ENCODE assay signal across 4 mouse cellular contexts in the genomic region with DNA sequence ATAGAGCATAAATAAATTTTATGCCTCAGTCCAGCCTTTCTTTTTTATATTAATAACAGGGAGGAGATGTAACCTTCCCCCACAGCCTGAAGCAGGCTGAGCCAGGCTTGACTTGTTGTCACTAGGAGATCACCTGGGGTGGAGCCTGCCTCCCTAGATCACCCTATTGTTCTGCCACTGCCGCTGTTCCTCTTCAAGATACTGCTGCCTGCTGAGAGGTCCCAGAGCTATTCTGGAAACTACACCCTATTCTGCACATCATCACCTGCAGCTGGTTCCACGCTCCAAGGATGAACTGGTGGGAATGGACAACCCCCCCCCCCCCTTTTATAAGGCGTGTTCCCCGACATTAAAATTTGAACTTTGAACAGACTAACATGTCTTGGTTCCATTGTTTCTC. TPM values are rescaled to one million over a fixed set of nuclear protein-coding genes. Genes with fewer than 3 reads are reported as not detected.
DNase-seq lines count a peak whose midpoint lies in the region; TF ChIP-seq lines count a peak whose summit lies in the region.
"Not testable (repeated sequence)": the region's sequence is repeated elsewhere in the genome, so short reads cannot be mapped to it uniquely, and the experiment has no call there.

No protein-coding gene starts in this region.

- H3K4me1 ChIP-seq in ES-Bruce4 (ENCODE audit: control insufficient read depth, insufficient read depth, low read length) = not testable (repeated sequence)

- H3K36me3 ChIP-seq in ES-Bruce4 (ENCODE audit: control insufficient read depth, insufficient read depth, low read length, poor library complexity, severe bottlenecking) = not testable (repeated sequence)

- TF ChIP-seq POLR2A in ES-Bruce4 (IDR thresholded peaks at IDR 0.05; ENCODE audit: insufficient read depth, low read length) = not testable (repeated sequence)

- not testable (repeated sequence) for H3K4me3 ChIP-seq in ES-Bruce4 (ENCODE audit: low read depth, low read length)

- DNase-seq in ES-CJ7 (ENCODE audit: low read depth, low spot score) = peak; percentile 66
- DNase-seq in R1 (ENCODE audit: low read depth, low spot score) = peak; percentile 80
- DNase-seq in ZHBTc4 (ENCODE audit: low read depth, low spot score) = peak; percentile 70

- not testable (repeated sequence) for H3K9me3 ChIP-seq in ES-Bruce4 (replicated peaks; ENCODE audit: control insufficient read depth, insufficient read depth, low read length, poor library complexity, severe bottlenecking)

- 0 out of 2 replicates have a peak, but pooled peaks have one; percentile 63 for TF ChIP-seq EP300 in ES-Bruce4 (IDR thresholded peaks at IDR 0.05; ENCODE audit: insufficient read depth, low read depth, low read length)

- not testable (repeated sequence) for H3K27me3 ChIP-seq in ES-Bruce4 (ENCODE audit: control insufficient read depth, insufficient read depth, low read length, poor library complexity, severe bottlenecking)

- H3K27ac ChIP-seq in ES-Bruce4 (ENCODE audit: insufficient read depth, low read length) = 0 out of 2 replicates have a peak overlapping the region, but pooled peaks have one; percentile 9

- not testable (repeated sequence) for H3K9ac ChIP-seq in ES-Bruce4 (ENCODE audit: low read depth, poor library complexity, severe bottlenecking)

- not testable (repeated sequence) for TF ChIP-seq CTCF in ES-Bruce4 (IDR thresholded peaks at IDR 0.05; ENCODE audit: low read depth, low read length)

RNA-seq across cellular contexts. Expression of a gene that starts 45.2 kb away (rescaled TPM):
- 73.0 and 79.0 TPM in 2 replicates for polyA plus RNA-seq in ES-Bruce4 (2011; ENCODE audit: insufficient read depth, insufficient read length, low read depth, missing spikeins)
